Mouse (Mus musculus) heart, postnatal 0 days (tissue): ENCODE measurements around the gene Ptprm.

Source experiments
- CTCF ChIP-seq: IDR thresholded peaks from 2 replicates; pipeline ENCODE4 v1.5.1; 2016; ENCODE audit warnings: antibody characterized with exemption, control low read depth, low read depth
- EP300 ChIP-seq: IDR thresholded peaks from 2 replicates; pipeline ENCODE4 v1.6.1; 2016; ENCODE audit warnings: antibody characterized with exemption, low read depth

- TF ChIP-seq EP300: no peak
- no peak for TF ChIP-seq CTCF
Observed at GRCm38 (mm10) chr17:66909901-66910300, 444.4 kb downstream of the Ptprm start.
